Mouse (Mus musculus) hindbrain, embryonic 10.5 days (tissue): ENCODE results near the gene Cnbd2. TPM values are rescaled to one million over a fixed set of nuclear protein-coding genes. Genes with fewer than 3 reads are reported as not detected.
"Not testable (repeated sequence)": the region's sequence is repeated elsewhere in the genome, so short reads cannot be mapped to it uniquely, and the experiment has no call there.

Experiments used
- DNase-seq: peaks from one replicate; pipeline ENCODE4 v3.0.0-alpha.2; 2017; ENCODE audit warnings: low spot score
- H3K27ac ChIP-seq: fragments of 300-500 bp; sonication (generic); 2 replicates; pipeline ENCODE4 v1.5.1; 2016; ENCODE audit warnings: mild to moderate bottlenecking, moderate library complexity
- H3K27me3 ChIP-seq: fragments of 300-500 bp; sonication (generic); 2 replicates; pipeline ENCODE4 v1.6.1; 2016; ENCODE audit warnings: mild to moderate bottlenecking; ENCODE audit not compliant: poor library complexity, insufficient read depth, severe bottlenecking
- H3K36me3 ChIP-seq: fragments of 300-500 bp; sonication (generic); 2 replicates; pipeline ENCODE4 v1.6.1; 2016; ENCODE audit warnings: mild to moderate bottlenecking, moderate library complexity
- H3K4me1 ChIP-seq: fragments of 300-500 bp; sonication (generic); replicated peaks from 2 replicates; pipeline ENCODE4 v1.6.1; 2016; ENCODE audit warnings: mild to moderate bottlenecking
- H3K4me3 ChIP-seq: fragments of 300-500 bp; sonication (generic); 2 replicates; pipeline ENCODE4 v1.5.1; 2016; ENCODE audit warnings: mild to moderate bottlenecking, moderate library complexity
- H3K9me3 ChIP-seq: fragments of 300-500 bp; sonication (generic); 2 replicates; pipeline ENCODE4 v1.6.1; 2016; ENCODE audit warnings: mild to moderate bottlenecking, moderate library complexity
- WGBS: fragments of 180-500 bp; shearing (Covaris S2); methylation state at CpG from one replicate; pipeline ENCODE4 v1.1.7; 2016; 5-methylcytosine and 5-hydroxymethylcytosine counted together
- polyA plus RNA-seq: library from polyadenylated mRNA; unstranded; fragments of >200 nt; fragmentation: Nextera tagmentation; extraction: Ambion mirVana; gene quantifications from 2 replicates; pipeline ENCODE4 v1.2.1, GENCODE M21; 2016

Cnbd2 gene
- polyA plus RNA-seq, 1 experiment from 2014 or later, result 3.7 TPM

- no peaks in the 10 kb centered on the region for H3K27me3 ChIP-seq
- no peak overlapping the region for H3K4me3 ChIP-seq
- peaks cover 13% of the 10 kb centered on the region for H3K4me1 ChIP-seq
- no peak for DNase-seq
- no peaks in the 10 kb centered on the region for H3K9me3 ChIP-seq
- WGBS, result 76% methylated on average over 7 of the region's 7 CpGs
- H3K36me3 ChIP-seq, result no peaks in the 10 kb centered on the region
- H3K27ac ChIP-seq, result no peak overlapping the region
Observed at GRCm38 (mm10) chr2:156356031-156356430, 43.9 kb downstream of the Cnbd2 start.

- Histone ChIP-seq H3K9me3 (no peaks in the 10 kb centered on the region), H3K4me1 (no peaks in the 10 kb centered on the region), H3K36me3 (no peaks in the 10 kb centered on the region), H3K27me3 (peaks cover 6% of the 10 kb centered on the region; the same call in 1 of the 2 replicates), H3K4me3 (no peak overlapping the region), H3K27ac (no peak overlapping the region)
- no peak for DNase-seq
- WGBS, result 89% methylated on average over 3 of the region's 3 CpGs
Observed at GRCm38 (mm10) chr2:156368465-156368864, 56.4 kb downstream of the Cnbd2 start.

GRCm38 (mm10) chr2:156370896-156371295, 58.8 kb downstream of the Cnbd2 start:
- WGBS, result 84% methylated on average over 7 of the region's 7 CpGs
- no peak overlapping the region for H3K27ac ChIP-seq
- H3K4me3 ChIP-seq, result no peak overlapping the region
- no peaks in the 10 kb centered on the region for H3K9me3 ChIP-seq
- no peaks in the 10 kb centered on the region for H3K27me3 ChIP-seq
- no peaks in the 10 kb centered on the region for H3K4me1 ChIP-seq
- no peak for DNase-seq
- no peaks in the 10 kb centered on the region for H3K36me3 ChIP-seq

GRCm38 (mm10) chr2:156376956-156377355, 64.9 kb downstream of the Cnbd2 start:
- Histone ChIP-seq H3K36me3 (no peaks in the 10 kb centered on the region), H3K27ac (no peak overlapping the region), H3K4me1 (peaks cover 7% of the 10 kb centered on the region; the same call in 1 of the 2 replicates), H3K4me3 (no peak overlapping the region), H3K9me3 (no peaks in the 10 kb centered on the region), H3K27me3 (no peaks in the 10 kb centered on the region)
- no peak for DNase-seq
- 81% methylated on average over 7 of the region's 7 CpGs for whole genome bisulfite sequencing

GRCm38 (mm10) chr2:156379929-156380328, 67.8 kb downstream of the Cnbd2 start:
- Histone ChIP-seq H3K9me3 (peaks cover 4% of the 10 kb centered on the region; the same call in 1 of the 2 replicates), H3K36me3 (no peaks in the 10 kb centered on the region), H3K4me1 (peaks cover 7% of the 10 kb centered on the region; the same call in 1 of the 2 replicates), H3K4me3 (no peak overlapping the region), H3K27me3 (no peaks in the 10 kb centered on the region), H3K27ac (no peak overlapping the region)
- 89% methylated on average over 10 of the region's 10 CpGs for WGBS
- no peak for DNase-seq

- no peak for DNase-seq
- Histone ChIP-seq H3K4me1 (peaks cover 7% of the 10 kb centered on the region; the same call in 1 of the 2 replicates), H3K36me3 (no peaks in the 10 kb centered on the region), H3K9me3 (peaks cover 4% of the 10 kb centered on the region; the same call in 1 of the 2 replicates), H3K4me3 (no peak overlapping the region), H3K27me3 (no peaks in the 10 kb centered on the region), H3K27ac (no peak overlapping the region)
- WGBS, result 62% methylated on average over 4 of the region's 4 CpGs
Observed at GRCm38 (mm10) chr2:156381350-156381749, 69.3 kb downstream of the Cnbd2 start.

- peak overlapping the region; percentile 84 for H3K27ac ChIP-seq
- H3K4me3 ChIP-seq, result peak overlapping the region; percentile 50
- H3K4me1 ChIP-seq, H3K9me3 ChIP-seq, H3K27me3 ChIP-seq, H3K36me3 ChIP-seq: not testable (repeated sequence)
- peak; percentile 82 for DNase-seq
- 0% methylated on average over 18 of the region's 63 CpGs for WGBS
Observed at GRCm38 (mm10) chr2:156392461-156393154, 80.5 kb downstream of the Cnbd2 start.

GRCm38 (mm10) chr2:156393155-156393828, 81.2 kb downstream of the Cnbd2 start:
- Histone ChIP-seq H3K36me3 (no peaks in the 10 kb centered on the region), H3K4me3 (peak overlapping the region; percentile 50), H3K27me3 (no peaks in the 10 kb centered on the region), H3K27ac (peak overlapping the region; percentile 84), H3K9me3 (no peaks in the 10 kb centered on the region), H3K4me1 (peaks cover 10% of the 10 kb centered on the region)
- DNase-seq, result no peak
- WGBS, result 70% methylated on average over 5 of the region's 5 CpGs

GRCm38 (mm10) chr2:156394282-156394681, 82.2 kb downstream of the Cnbd2 start:
- Histone ChIP-seq H3K4me3 (no peak overlapping the region), H3K9me3 (no peaks in the 10 kb centered on the region), H3K4me1 (peaks cover 10% of the 10 kb centered on the region), H3K27ac (no peak overlapping the region), H3K27me3 (no peaks in the 10 kb centered on the region), H3K36me3 (no peaks in the 10 kb centered on the region)
- 92% methylated on average over 4 of the region's 4 CpGs for WGBS
- DNase-seq, result no peak

GRCm38 (mm10) chr2:156396096-156396495, 84.0 kb downstream of the Cnbd2 start:
- Histone ChIP-seq H3K36me3 (no peaks in the 10 kb centered on the region), H3K9me3 (no peaks in the 10 kb centered on the region), H3K27me3 (no peaks in the 10 kb centered on the region), H3K27ac (no peak overlapping the region), H3K4me3 (no peak overlapping the region), H3K4me1 (peaks cover 16% of the 10 kb centered on the region)
- 80% methylated on average over 2 of the region's 2 CpGs for WGBS
- DNase-seq, result no peak

GRCm38 (mm10) chr2:156397988-156398387, 85.9 kb downstream of the Cnbd2 start:
- no peak for DNase-seq
- Histone ChIP-seq H3K27me3 (no peaks in the 10 kb centered on the region), H3K4me3 (no peak overlapping the region), H3K27ac (no peak overlapping the region), H3K4me1 (peaks cover 24% of the 10 kb centered on the region), H3K9me3 (no peaks in the 10 kb centered on the region), H3K36me3 (no peaks in the 10 kb centered on the region)
- whole genome bisulfite sequencing, result 92% methylated on average over 7 of the region's 7 CpGs

- peaks cover 14% of the 10 kb centered on the region for H3K4me1 ChIP-seq
- no peak for DNase-seq
- no peaks in the 10 kb centered on the region for H3K27me3 ChIP-seq
- H3K9me3 ChIP-seq, result no peaks in the 10 kb centered on the region
- H3K36me3 ChIP-seq, result no peaks in the 10 kb centered on the region
- H3K27ac ChIP-seq, result no peak overlapping the region
- 88% methylated on average over 1 of the region's 1 CpGs for WGBS
- no peak overlapping the region for H3K4me3 ChIP-seq
Observed at GRCm38 (mm10) chr2:156399485-156399884, 87.4 kb downstream of the Cnbd2 start.

- 4% methylated on average over 9 of the region's 9 CpGs for WGBS
- peak; percentile 84 for DNase-seq
- H3K9me3 ChIP-seq, result no peaks in the 10 kb centered on the region
- H3K36me3 ChIP-seq, result no peaks in the 10 kb centered on the region
- H3K27me3 ChIP-seq, result no peaks in the 10 kb centered on the region
- peaks cover 14% of the 10 kb centered on the region for H3K4me1 ChIP-seq
- H3K4me3 ChIP-seq, result peak overlapping the region; percentile 34
- H3K27ac ChIP-seq, result peak overlapping the region; percentile 85
Observed at GRCm38 (mm10) chr2:156401331-156401730, 89.2 kb downstream of the Cnbd2 start.
